Mouse (Mus musculus): Measurements from ENCODE around the gene Nos2.
"Not testable (repeated sequence)": the region's sequence is repeated elsewhere in the genome, so short reads cannot be mapped to it uniquely, and the experiment has no call there.

Gene Nos2

GRCm38 (mm10) chr11:78990875-78991543 is 70.4 kb downstream of the Nos2 start:
- not testable (repeated sequence) for DNase-seq

- DNase-seq: no peak
These were observed 78.5 kb downstream of the Nos2 start for GRCm38 (mm10) chr11:78999118-78999517.

GRCm38 (mm10) chr11:79001871-79002270 is 81.3 kb downstream of the Nos2 start:
- no peak for DNase-seq

- DNase-seq: no peak
These were observed 82.0 kb downstream of the Nos2 start for GRCm38 (mm10) chr11:79002551-79002951.

- DNase-seq: peak; percentile 60
These were observed 82.6 kb downstream of the Nos2 start for GRCm38 (mm10) chr11:79003053-79003768.

- DNase-seq: no peak
These were observed 83.4 kb downstream of the Nos2 start for GRCm38 (mm10) chr11:79003769-79004638.

- no peak for DNase-seq
These were observed 85.2 kb downstream of the Nos2 start for GRCm38 (mm10) chr11:79005578-79006394.

DNA sequence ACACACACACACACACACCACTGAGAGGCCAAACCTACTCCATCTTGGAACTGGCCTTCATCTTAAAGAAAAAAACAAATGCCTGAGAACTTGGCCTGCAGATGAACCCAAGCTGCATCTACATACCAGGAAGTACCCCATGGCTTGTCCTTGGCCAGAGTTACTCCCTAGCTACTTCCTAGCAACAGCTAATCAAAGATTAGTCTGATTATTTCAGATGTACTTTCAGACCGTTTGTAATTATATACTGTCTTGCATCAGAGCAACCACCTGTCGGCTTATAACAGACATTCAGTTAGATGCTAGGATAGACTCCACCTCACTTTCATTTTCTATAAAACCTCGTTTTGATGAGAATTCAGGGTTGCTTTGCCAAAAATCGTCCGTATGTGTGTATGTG is 85.8 kb downstream of the Nos2 start:
- no peak for DNase-seq

- DNase-seq: not testable (repeated sequence)
These were observed 86.8 kb downstream of the Nos2 start for GRCm38 (mm10) chr11:79007356-79007755.

DNA sequence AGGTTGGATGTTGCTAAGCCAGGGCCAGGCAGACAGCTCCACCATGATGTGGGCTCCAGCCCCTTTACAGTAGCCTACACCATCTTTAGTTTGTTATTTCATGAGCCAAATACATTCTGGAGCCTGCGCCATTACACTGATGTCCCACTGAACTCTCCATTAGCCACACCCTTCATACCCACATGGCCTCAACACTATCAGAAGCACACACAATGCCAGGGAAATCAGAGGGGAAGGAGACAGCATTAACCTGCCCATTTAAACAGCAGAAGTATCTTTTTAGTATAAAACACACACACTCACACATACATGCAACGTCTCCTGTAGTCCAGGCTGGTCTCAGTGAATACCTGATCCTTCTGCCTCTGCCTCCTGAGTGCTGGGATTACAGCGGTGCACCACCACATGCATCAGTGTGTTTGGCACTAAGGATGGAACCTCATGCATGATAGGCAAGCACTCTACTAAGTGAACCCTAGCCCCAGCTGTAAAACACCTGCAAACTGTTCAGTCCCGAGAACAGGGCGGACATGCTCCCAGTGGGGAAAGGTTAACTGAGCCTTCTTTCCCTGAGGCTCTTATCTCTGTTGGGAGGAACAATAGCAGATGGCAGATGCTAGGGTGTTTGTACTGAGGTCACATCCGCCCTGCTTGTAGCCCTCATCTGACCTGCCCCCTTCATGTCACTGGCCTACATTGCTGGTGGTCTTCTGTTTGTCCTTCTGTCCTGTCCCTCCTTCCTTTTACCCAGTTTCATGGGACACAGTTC is 87.6 kb downstream of the Nos2 start:
- DNase-seq: no peak

- no peak for DNase-seq
These were observed 88.3 kb downstream of the Nos2 start for GRCm38 (mm10) chr11:79008891-79009290.
